In genomic region chr9:42125262-42125982, GRCm38 (mm10) we compare ENCODE assay signal across 24 mouse cellular contexts. TPM values are rescaled to one million over a fixed set of nuclear protein-coding genes. Genes with fewer than 3 reads are reported as not detected.
DNase-seq lines count a peak whose midpoint lies in the region; ATAC-seq and TF ChIP-seq lines count a peak whose summit lies in the region.
"Had no signal": no experiment of that assay in that cellular context is flagged by ENCODE, and none has a peak within 500 bp of the region (broad histone marks: within the 10 kb centered on the region; RNA-seq: fewer than 3 reads in every experiment).

No protein-coding gene starts in this region.

- H3K4me1 ChIP-seq in stomach, postnatal 0 days (replicated peaks; ENCODE audit: control insufficient read depth, insufficient read depth), result no peaks in the 10 kb centered on the region; the same call in 1 of the 2 replicates

- H3K4me2 ChIP-seq in stomach, postnatal 0 days (replicated peaks; ENCODE audit: low read depth), result no peak overlapping the region
- H3K4me2 ChIP-seq: liver, embryonic 11.5 days had no signal

- H3K27me3 ChIP-seq in stomach, postnatal 0 days (ENCODE audit: control insufficient read depth, insufficient read depth, low read length), result no peaks in the 10 kb centered on the region
- H3K27me3 ChIP-seq: forebrain, embryonic 13.5 days; neural tube, embryonic 15.5 days; Patski had no signal

- no peak for TF ChIP-seq CTCF in stomach, postnatal 0 days (IDR thresholded peaks at IDR 0.05; ENCODE audit: low read depth)

- H3K36me3 ChIP-seq in stomach, postnatal 0 days (ENCODE audit: control insufficient read depth, insufficient read depth, low read length), result no peaks in the 10 kb centered on the region
- H3K36me3 ChIP-seq: heart, embryonic 10.5 days; heart, embryonic 15.5 days; limb, embryonic 13.5 days; midbrain, embryonic 13.5 days; neural tube, embryonic 15.5 days had no signal

- WGBS in stomach, postnatal 0 days, result 61% methylated on average over 9 of the region's 9 CpGs

- no peak overlapping the region for H3K9ac ChIP-seq in stomach, postnatal 0 days (ENCODE audit: low read length)
- H3K9ac ChIP-seq: forebrain, embryonic 13.5 days; heart, embryonic 15.5 days; limb, embryonic 13.5 days; midbrain, embryonic 13.5 days; neural tube, embryonic 15.5 days had no signal

- no peak for ATAC-seq in CD4-positive, CD25-positive, alpha-beta regulatory T cell, adult 4 months
- ATAC-seq in stomach, postnatal 0 days (ENCODE audit: low FRiP score, low TSS enrichment), result peak; percentile 64; the same call in 1 of the 2 replicates
- ATAC-seq: forebrain, embryonic 13.5 days; hindbrain, embryonic 16.5 days; lung, postnatal 0 days; midbrain, embryonic 13.5 days had no signal

- no peak for TF ChIP-seq EP300 in stomach, postnatal 0 days (optimal IDR thresholded peaks at IDR 0.05)

- no peak overlapping the region for H3K4me3 ChIP-seq in stomach, postnatal 0 days (ENCODE audit: low read depth, low read length)
- H3K4me3 ChIP-seq: heart, embryonic 15.5 days; limb, embryonic 13.5 days; megakaryocyte, embryonic 14.5 days; neural tube, embryonic 15.5 days had no signal

- DNase-seq in CD4-positive, CD25-positive, alpha-beta regulatory T cell, adult 2 months (ENCODE audit: low read depth, low spot score), result peak; percentile 24
- DNase-seq in kidney, postnatal 10 days, result peak; percentile 30
- DNase-seq in kidney, adult 11 months, result no peak
- DNase-seq in urinary bladder, postnatal 14 days (ENCODE audit: low spot score), result peak; percentile 54
- DNase-seq in urinary bladder, adult 18-20 months (ENCODE audit: low spot score in 2 of 2), result no peak
- peak; percentile 89 for DNase-seq in stomach, postnatal 0 days (ENCODE audit: low spot score)
- DNase-seq in ovary, postnatal 10 days (ENCODE audit: low spot score), result no peak
- DNase-seq: adrenal gland, postnatal 14 days; gastrocnemius, postnatal 14 days; lung, adult 18-20 months; lung, postnatal 4 days; right cerebral cortex, postnatal 14 days had no signal

- H3K27ac ChIP-seq in stomach, postnatal 0 days (replicated peaks), result peak overlapping the region; percentile 46; the same call in 1 of the 2 replicates
- H3K27ac ChIP-seq: heart, embryonic 10.5 days; heart, embryonic 15.5 days; limb, embryonic 13.5 days; midbrain, embryonic 13.5 days had no signal

- H3K9me3 ChIP-seq in stomach, postnatal 0 days (ENCODE audit: control insufficient read depth, low read length), result no peaks in the 10 kb centered on the region
- H3K9me3 ChIP-seq: forebrain, embryonic 13.5 days; heart, embryonic 10.5 days; heart, embryonic 15.5 days; limb, embryonic 13.5 days; megakaryocyte, embryonic 14.5 days; midbrain, embryonic 13.5 days; neural tube, embryonic 15.5 days had no signal

RNA-seq across cellular contexts. Expression of gene Sorl1, which starts 1.3 kb away (rescaled TPM):
- 10 to 100 TPM; 26.9 to 33.5 TPM for polyA plus RNA-seq in CD4-positive, CD25-positive, alpha-beta regulatory T cell, adult 4 months (2017; shearing (Covaris generic))
- polyA plus RNA-seq in stomach, postnatal 0 days (2015; fragmentation: Nextera tagmentation; extraction: Ambion mirVana), result 7.1 and 8.8 TPM in 2 replicates

Comparison
In these comparisons a context has a peak if more than half of its experiments do, and no peak if none do; other contexts are left out.
1. DNase-seq: peak in CD4-positive, CD25-positive, alpha-beta regulatory T cell, adult 2 months (single experiment), kidney, postnatal 10 days (single experiment), urinary bladder, postnatal 14 days (single experiment) and stomach, postnatal 0 days (single experiment); none in kidney, adult 11 months (single experiment), urinary bladder, adult 18-20 months (0 of 2) and ovary, postnatal 10 days (single experiment).